Mouse (Mus musculus) heart, embryonic 16.5 days (tissue): Measurements from ENCODE around the gene Hint1. TPM values are rescaled to one million over a fixed set of nuclear protein-coding genes. Genes with fewer than 3 reads are reported as not detected.

ENCODE experiments used
- polyA plus RNA-seq: library from polyadenylated mRNA; unstranded; fragments of >200 nt; fragmentation: Nextera tagmentation; extraction: Ambion mirVana; gene quantifications from 2 replicates; pipeline ENCODE4 v1.2.1, GENCODE M21; 2015

The Hint1 gene
- polyA plus RNA-seq, 1 experiment from 2014 or later: 581 TPM

Other genes with a start within 250 kb of the Hint1 start
- 63.5 and 76.1 TPM in 2 replicates for gene Cdc42se2, start 78.7 kb upstream of the Hint1 start, polyA plus RNA-seq
- 11.8 and 25.7 TPM in 2 replicates for gene Lyrm7, start 5.5 kb upstream of the Hint1 start, polyA plus RNA-seq
- gene Gpx3, start 36.1 kb downstream of the Hint1 start, polyA plus RNA-seq: 771 and 1,022 TPM in 2 replicates
- 20.0 and 24.7 TPM in 2 replicates for gene Tnip1, start 96.5 kb downstream of the Hint1 start, polyA plus RNA-seq
- gene Anxa6, start 167.1 kb downstream of the Hint1 start, polyA plus RNA-seq: 340 and 364 TPM in 2 replicates
- 22.6 and 25.1 TPM in 2 replicates for gene Ccdc69, start 211.7 kb downstream of the Hint1 start, polyA plus RNA-seq
- gene Gm2a, start 231.7 kb downstream of the Hint1 start, polyA plus RNA-seq: 36.7 and 38.5 TPM in 2 replicates